Mouse (Mus musculus): ENCODE measurements around the gene Jmjd6. TPM values are rescaled to one million over a fixed set of nuclear protein-coding genes. Genes with fewer than 3 reads are reported as not detected.
"Not testable (repeated sequence)": the region's sequence is repeated elsewhere in the genome, so short reads cannot be mapped to it uniquely, and the experiment has no call there.

Gene Jmjd6
- polyA plus RNA-seq, 1 experiment from 2014 or later: 89.9 TPM

GRCm38 (mm10) chr11:116836283-116836682 is 7.0 kb downstream of the Jmjd6 start:
- Histone ChIP-seq H3K9ac (ENCODE audit: low read length) (no peak overlapping the region), H3K36me3 (ENCODE audit: control insufficient read depth, insufficient read depth, low read length) (peaks cover 52% of the 10 kb centered on the region), H3K9me3 (ENCODE audit: control insufficient read depth, low read length) (no peaks in the 10 kb centered on the region), H3K27ac (ENCODE audit: low read depth, low read length) (no peak overlapping the region), H3K4me2 (no peak overlapping the region), H3K27me3 (ENCODE audit: control insufficient read depth, insufficient read depth, low read length) (no peaks in the 10 kb centered on the region), H3K4me3 (ENCODE audit: low read depth, low read length) (no peak overlapping the region), H3K4me1 (ENCODE audit: control insufficient read depth, insufficient read depth, low read length) (peaks cover 24% of the 10 kb centered on the region)
- DNase-seq (ENCODE audit: low spot score, missing footprints) (no peak), ATAC-seq (ENCODE audit: low FRiP score) (no peak)
- 91% methylated on average over 4 of the region's 4 CpGs for WGBS

GRCm38 (mm10) chr11:116834954-116835353 is 8.3 kb downstream of the Jmjd6 start:
- peaks cover 47% of the 10 kb centered on the region for H3K36me3 ChIP-seq (ENCODE audit: control insufficient read depth, insufficient read depth, low read length)
- no peaks in the 10 kb centered on the region for H3K27me3 ChIP-seq (ENCODE audit: control insufficient read depth, insufficient read depth, low read length)
- 93% methylated on average over 1 of the region's 1 CpGs for WGBS
- H3K4me2 ChIP-seq: no peak overlapping the region
- ATAC-seq (ENCODE audit: low FRiP score) (no peak), DNase-seq (ENCODE audit: low spot score, missing footprints) (no peak)
- H3K27ac ChIP-seq (ENCODE audit: low read depth, low read length): no peak overlapping the region
- no peak overlapping the region for H3K4me3 ChIP-seq (ENCODE audit: low read depth, low read length)
- H3K9me3 ChIP-seq (ENCODE audit: control insufficient read depth, low read length): no peaks in the 10 kb centered on the region
- peaks cover 11% of the 10 kb centered on the region for H3K4me1 ChIP-seq (ENCODE audit: control insufficient read depth, insufficient read depth, low read length)
- no peak overlapping the region for H3K9ac ChIP-seq (ENCODE audit: low read length)

GRCm38 (mm10) chr11:116832172-116832685 is 11.0 kb downstream of the Jmjd6 start:
- H3K4me1 ChIP-seq (ENCODE audit: control insufficient read depth, insufficient read depth, low read length): peaks cover 14% of the 10 kb centered on the region
- H3K27me3 ChIP-seq (ENCODE audit: control insufficient read depth, insufficient read depth, low read length): no peaks in the 10 kb centered on the region
- H3K36me3 ChIP-seq (ENCODE audit: control insufficient read depth, insufficient read depth, low read length): peaks cover 28% of the 10 kb centered on the region
- DNase-seq (ENCODE audit: low spot score, missing footprints) (no peak), ATAC-seq (ENCODE audit: low FRiP score) (no peak)
- no peak overlapping the region for H3K4me2 ChIP-seq
- H3K9me3 ChIP-seq (ENCODE audit: control insufficient read depth, low read length): no peaks in the 10 kb centered on the region
- no peak overlapping the region for H3K9ac ChIP-seq (ENCODE audit: low read length)
- 33% methylated on average over 4 of the region's 4 CpGs for WGBS
- H3K4me3 ChIP-seq (ENCODE audit: low read depth, low read length): no peak overlapping the region
- H3K27ac ChIP-seq (ENCODE audit: low read depth, low read length): no peak overlapping the region

DNA sequence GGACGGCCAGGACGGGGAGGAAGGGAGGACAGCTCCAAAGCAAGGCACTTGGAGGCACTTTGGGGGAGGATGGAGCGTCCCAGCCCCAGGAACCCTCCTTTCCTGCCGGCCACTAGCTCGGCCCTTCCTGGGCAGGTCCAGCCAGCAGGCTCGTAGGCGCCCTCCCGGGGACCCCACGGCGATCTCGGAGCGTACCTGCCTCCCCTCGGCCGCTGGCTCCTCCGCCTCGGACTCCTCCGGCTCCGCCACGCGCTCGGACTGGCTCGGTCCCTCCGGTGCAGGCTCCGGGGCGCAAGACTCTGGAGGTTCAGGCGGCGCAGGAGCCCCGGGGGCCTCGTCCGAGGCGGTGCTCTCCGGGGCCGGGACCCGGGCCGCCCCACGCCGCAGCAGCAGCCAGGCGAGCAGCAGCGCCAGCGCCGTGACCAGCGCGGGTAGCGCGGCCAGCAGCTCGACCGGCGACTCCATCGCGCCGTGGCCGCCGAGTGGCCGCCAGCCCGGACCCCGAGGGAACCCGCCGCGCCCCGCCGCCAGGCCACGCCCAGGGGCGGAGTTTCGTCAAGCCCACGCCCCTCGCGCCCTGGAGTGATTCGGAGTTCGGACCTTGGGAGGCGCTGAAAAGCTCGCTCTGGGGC is 15.6 kb downstream of the Jmjd6 start, which contains the start of gene Mxra7:
Mxra7 (minus strand) TSS at position 513 of the 632 bp plus-strand sequence.
- H3K36me3 ChIP-seq (ENCODE audit: control insufficient read depth, insufficient read depth, low read length): peaks cover 3% of the 10 kb centered on the region; the same call in 1 of the 2 replicates
- peak within 1 kb of the TSS; percentile 30; the same call in 1 of the 2 replicates for H3K27ac ChIP-seq (ENCODE audit: low read depth, low read length)
- H3K9ac ChIP-seq (ENCODE audit: low read length): peak within 1 kb of the TSS; percentile 86
- ATAC-seq (ENCODE audit: low FRiP score) (peak; percentile 73), DNase-seq (ENCODE audit: low spot score, missing footprints) (peak; percentile 97)
- no peaks in the 10 kb centered on the region for H3K27me3 ChIP-seq (ENCODE audit: control insufficient read depth, insufficient read depth, low read length)
- H3K4me3 ChIP-seq (ENCODE audit: low read depth, low read length): peak within 1 kb of the TSS; percentile 67
- H3K9me3 ChIP-seq (ENCODE audit: control insufficient read depth, low read length): no peaks in the 10 kb centered on the region
- WGBS: under 1% methylated on average over 61 of the region's 71 CpGs
- H3K4me1 ChIP-seq (ENCODE audit: control insufficient read depth, insufficient read depth, low read length): peaks cover 31% of the 10 kb centered on the region
- peak within 1 kb of the TSS; percentile 91 for H3K4me2 ChIP-seq

GRCm38 (mm10) chr11:116826550-116827504 is 16.4 kb downstream of the Jmjd6 start:
- Histone ChIP-seq H3K4me3 (ENCODE audit: low read depth, low read length) (peak overlapping the region; percentile 67), H3K9ac (ENCODE audit: low read length) (peak overlapping the region; percentile 86), H3K27ac (ENCODE audit: low read depth, low read length) (peak overlapping the region; percentile 30; the same call in 1 of the 2 replicates), H3K36me3 (ENCODE audit: control insufficient read depth, insufficient read depth, low read length) (peaks cover 3% of the 10 kb centered on the region; the same call in 1 of the 2 replicates), H3K27me3 (ENCODE audit: control insufficient read depth, insufficient read depth, low read length) (no peaks in the 10 kb centered on the region), H3K9me3 (ENCODE audit: control insufficient read depth, low read length) (no peaks in the 10 kb centered on the region), H3K4me1 (ENCODE audit: control insufficient read depth, insufficient read depth, low read length) (peaks cover 29% of the 10 kb centered on the region), H3K4me2 (peak overlapping the region; percentile 91)
- ATAC-seq (ENCODE audit: low FRiP score): no peak
- DNase-seq (ENCODE audit: low spot score, missing footprints): peak; percentile 94
- 11% methylated on average over 17 of the region's 17 CpGs for WGBS

GRCm38 (mm10) chr11:116825230-116825629 is 18.0 kb downstream of the Jmjd6 start:
- Histone ChIP-seq H3K27ac (ENCODE audit: low read depth, low read length) (peak overlapping the region; percentile 51), H3K4me1 (ENCODE audit: control insufficient read depth, insufficient read depth, low read length) (peaks cover 37% of the 10 kb centered on the region), H3K9me3 (ENCODE audit: control insufficient read depth, low read length) (no peaks in the 10 kb centered on the region), H3K4me2 (peak overlapping the region; percentile 21; the same call in 1 of the 2 replicates), H3K9ac (ENCODE audit: low read length) (0 out of 2 replicates have a peak overlapping the region, but pooled peaks have one; percentile 9), H3K4me3 (ENCODE audit: low read depth, low read length) (no peak overlapping the region), H3K27me3 (ENCODE audit: control insufficient read depth, insufficient read depth, low read length) (no peaks in the 10 kb centered on the region), H3K36me3 (ENCODE audit: control insufficient read depth, insufficient read depth, low read length) (no peaks in the 10 kb centered on the region)
- DNase-seq (ENCODE audit: low spot score, missing footprints) (no peak), ATAC-seq (ENCODE audit: low FRiP score) (peak; percentile 17; the same call in 1 of the 2 replicates)
- 45% methylated on average over 5 of the region's 5 CpGs for WGBS

DNA sequence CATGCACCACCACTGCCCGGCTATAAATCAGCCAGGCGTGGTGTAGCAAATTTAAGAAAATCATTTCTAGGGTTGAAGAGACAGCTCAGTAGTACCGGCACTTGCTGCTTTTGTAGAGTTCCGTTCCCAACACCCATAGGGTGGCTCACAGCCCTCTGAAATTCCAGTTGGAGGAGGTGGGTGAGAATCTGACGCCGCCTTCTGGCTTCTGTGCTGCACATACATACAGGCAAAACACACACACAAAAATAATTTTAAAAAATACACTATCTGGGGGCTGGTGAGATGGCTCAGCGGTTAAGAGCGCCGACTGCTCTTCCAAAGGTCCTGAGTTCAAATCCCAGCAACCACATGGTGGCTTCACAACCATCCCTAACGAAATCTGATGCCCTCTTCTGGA is 19.4 kb downstream of the Jmjd6 start:
- H3K27me3 ChIP-seq (ENCODE audit: control insufficient read depth, insufficient read depth, low read length); DNase-seq (ENCODE audit: low spot score, missing footprints); H3K36me3 ChIP-seq (ENCODE audit: control insufficient read depth, insufficient read depth, low read length); H3K27ac ChIP-seq (ENCODE audit: low read depth, low read length); H3K4me2 ChIP-seq; H3K9ac ChIP-seq (ENCODE audit: low read length); H3K9me3 ChIP-seq (ENCODE audit: control insufficient read depth, low read length); ATAC-seq (ENCODE audit: low FRiP score); H3K4me3 ChIP-seq (ENCODE audit: low read depth, low read length): not testable (repeated sequence)
- peaks cover 35% of the 10 kb centered on the region for H3K4me1 ChIP-seq (ENCODE audit: control insufficient read depth, insufficient read depth, low read length)
- 97% methylated on average over 9 of the region's 10 CpGs for WGBS

DNA sequence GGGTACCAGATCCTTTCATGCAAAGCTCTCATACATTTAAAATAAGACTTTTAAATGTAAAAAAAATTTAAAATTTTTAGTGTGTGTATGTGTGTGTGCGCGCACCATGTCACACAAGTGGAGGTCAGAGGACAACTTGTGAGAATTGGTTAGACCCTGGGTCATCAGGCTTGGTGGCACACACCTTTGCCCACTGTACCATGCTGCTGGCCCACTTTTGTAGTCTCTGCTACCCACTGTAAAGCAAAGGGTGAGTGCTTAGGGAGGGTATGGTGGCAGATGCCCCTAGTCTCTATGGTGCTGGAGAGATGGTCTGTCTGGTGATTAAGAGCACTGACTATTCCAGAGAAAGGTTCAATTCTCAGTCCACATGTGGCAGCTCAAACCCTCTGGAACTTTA is 20.0 kb downstream of the Jmjd6 start:
- no peak overlapping the region for H3K4me2 ChIP-seq
- no peak overlapping the region for H3K9ac ChIP-seq (ENCODE audit: low read length)
- H3K27me3 ChIP-seq (ENCODE audit: control insufficient read depth, insufficient read depth, low read length): no peaks in the 10 kb centered on the region
- ATAC-seq (ENCODE audit: low FRiP score) (no peak), DNase-seq (ENCODE audit: low spot score, missing footprints) (no peak)
- H3K36me3 ChIP-seq (ENCODE audit: control insufficient read depth, insufficient read depth, low read length): no peaks in the 10 kb centered on the region
- peaks cover 35% of the 10 kb centered on the region for H3K4me1 ChIP-seq (ENCODE audit: control insufficient read depth, insufficient read depth, low read length)
- no peak overlapping the region for H3K4me3 ChIP-seq (ENCODE audit: low read depth, low read length)
- no peaks in the 10 kb centered on the region for H3K9me3 ChIP-seq (ENCODE audit: control insufficient read depth, low read length)
- WGBS: 93% methylated on average over 2 of the region's 2 CpGs
- no peak overlapping the region for H3K27ac ChIP-seq (ENCODE audit: low read depth, low read length)
